Mouse (Mus musculus): Measurements from ENCODE around the gene Col23a1. TPM values are rescaled to one million over a fixed set of nuclear protein-coding genes. Genes with fewer than 3 reads are reported as not detected.

Gene Col23a1
- total RNA-seq, 2 experiments from 2014 or later: 2.0 to 2.1 TPM

DNA sequence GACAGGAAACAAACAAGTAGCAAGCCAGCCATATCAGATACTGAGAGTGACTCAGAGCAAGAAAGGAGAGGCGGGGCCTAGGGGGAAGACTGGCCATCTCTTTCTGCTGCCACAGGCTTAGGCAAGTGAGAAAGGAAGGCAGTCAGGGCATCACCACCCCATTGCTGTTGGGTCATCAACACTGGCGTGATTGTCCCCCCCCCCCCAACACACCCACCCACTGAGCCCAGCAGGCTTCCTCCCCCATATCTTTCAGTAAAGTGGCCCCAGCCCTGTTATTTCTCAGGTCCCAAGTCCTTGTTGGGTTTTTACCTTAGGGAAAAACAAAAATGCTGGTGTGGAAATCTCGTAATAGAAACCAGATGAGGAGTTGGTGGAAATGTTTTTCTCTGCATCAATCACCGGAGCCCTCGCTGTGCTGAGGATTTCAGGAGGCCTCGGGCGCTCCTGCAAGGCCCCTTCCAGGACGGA lies 195.4 kb downstream of the Col23a1 start:
- no peak for DNase-seq

GRCm38 (mm10) chr11:51485775-51486464 lies 196.2 kb downstream of the Col23a1 start:
- no peak for DNase-seq

GRCm38 (mm10) chr11:51488813-51489212 lies 199.1 kb downstream of the Col23a1 start:
- DNase-seq: no peak

DNA sequence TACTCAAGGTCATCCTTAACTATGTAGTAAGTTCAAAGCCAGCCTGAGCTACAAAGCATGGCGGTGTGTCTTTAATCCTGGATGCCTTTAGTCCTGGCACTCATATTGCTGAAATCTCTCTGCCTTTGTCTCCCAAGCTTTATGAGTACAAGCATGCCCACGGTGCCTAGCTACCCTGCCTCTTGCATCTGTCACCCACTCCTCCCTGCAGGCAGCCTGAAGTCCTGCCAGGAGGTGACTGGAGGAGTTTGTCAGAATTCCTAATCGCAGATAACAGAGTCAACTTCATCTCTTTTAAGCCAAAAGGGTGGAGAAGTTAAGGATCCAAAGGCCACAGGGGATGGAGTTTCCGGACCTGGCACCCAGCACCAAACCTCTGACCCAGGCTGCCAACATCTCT lies 203.7 kb downstream of the Col23a1 start:
- DNase-seq: no peak

GRCm38 (mm10) chr11:51494178-51494577 lies 204.5 kb downstream of the Col23a1 start:
- no peak for DNase-seq

GRCm38 (mm10) chr11:51499776-51500175 lies 210.1 kb downstream of the Col23a1 start:
- no peak for DNase-seq

- DNase-seq: no peak
These were observed 212.7 kb downstream of the Col23a1 start for GRCm38 (mm10) chr11:51502431-51502851.

GRCm38 (mm10) chr11:51504946-51505345 lies 215.2 kb downstream of the Col23a1 start:
- DNase-seq: peak in 1 of 2 experiments; percentile 33

GRCm38 (mm10) chr11:51508053-51508452 lies 218.3 kb downstream of the Col23a1 start:
- peak in 1 of 2 experiments; percentile 22 for DNase-seq

GRCm38 (mm10) chr11:51509211-51509610 lies 219.5 kb downstream of the Col23a1 start:
- DNase-seq: no peak

DNA sequence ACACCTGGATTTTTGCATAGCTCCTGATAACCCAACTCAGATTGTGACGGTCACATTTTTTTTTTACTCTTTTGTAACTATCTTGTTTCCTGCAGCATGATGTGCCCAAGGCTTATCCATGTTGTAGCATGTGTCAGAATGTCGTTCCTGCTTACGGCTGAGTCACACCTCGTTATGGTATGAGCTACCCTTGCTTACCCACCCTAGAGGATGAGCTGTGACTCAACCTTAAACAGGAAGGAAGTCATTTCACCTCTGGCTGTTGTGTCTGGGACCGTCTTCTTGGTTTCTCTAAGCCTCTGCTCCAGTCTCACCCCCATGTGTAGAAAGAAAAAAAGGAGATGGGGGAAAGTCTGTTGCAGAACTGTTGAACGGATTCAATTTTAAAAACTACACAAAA lies 223.3 kb downstream of the Col23a1 start:
- DNase-seq: no peak

DNA sequence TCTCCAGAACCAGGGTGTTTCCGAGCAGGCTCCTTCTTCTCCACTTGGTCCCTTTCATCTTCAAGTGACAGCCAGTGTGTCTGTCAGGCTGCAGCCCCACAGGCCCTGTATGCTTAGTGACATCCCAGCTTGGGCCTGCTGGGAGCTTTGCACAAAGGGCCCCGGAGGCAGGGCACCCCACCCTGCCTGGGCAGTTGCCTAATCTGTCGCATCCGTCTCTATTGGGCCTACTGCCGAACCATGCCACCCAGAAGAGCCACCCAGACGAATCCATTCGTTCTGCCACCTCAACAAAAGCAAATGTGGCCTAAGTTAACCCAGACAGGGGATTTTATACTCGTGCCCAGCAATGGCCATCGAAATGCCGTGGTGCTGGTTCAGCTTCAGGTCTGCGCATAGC lies 225.6 kb downstream of the Col23a1 start:
- no peak for DNase-seq

DNA sequence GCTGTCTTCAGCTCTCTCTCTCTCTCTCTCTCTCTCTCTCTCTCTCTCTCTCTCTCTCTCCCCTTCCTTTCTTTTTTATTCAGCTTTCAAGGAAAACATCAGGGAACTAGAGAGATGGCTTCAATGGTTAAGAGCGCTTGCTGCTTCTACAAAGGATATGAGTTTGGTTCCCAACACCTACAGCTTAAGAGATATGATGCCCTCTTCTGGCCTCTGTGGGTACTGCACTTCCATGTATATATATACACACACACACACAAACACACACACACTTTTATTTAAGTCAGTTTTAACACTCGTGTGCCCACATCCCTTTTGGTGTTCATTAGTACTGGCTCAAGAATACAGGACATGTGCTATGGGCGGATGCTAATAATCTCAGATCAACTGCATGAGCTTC lies 228.4 kb downstream of the Col23a1 start:
- no peak for DNase-seq

DNA sequence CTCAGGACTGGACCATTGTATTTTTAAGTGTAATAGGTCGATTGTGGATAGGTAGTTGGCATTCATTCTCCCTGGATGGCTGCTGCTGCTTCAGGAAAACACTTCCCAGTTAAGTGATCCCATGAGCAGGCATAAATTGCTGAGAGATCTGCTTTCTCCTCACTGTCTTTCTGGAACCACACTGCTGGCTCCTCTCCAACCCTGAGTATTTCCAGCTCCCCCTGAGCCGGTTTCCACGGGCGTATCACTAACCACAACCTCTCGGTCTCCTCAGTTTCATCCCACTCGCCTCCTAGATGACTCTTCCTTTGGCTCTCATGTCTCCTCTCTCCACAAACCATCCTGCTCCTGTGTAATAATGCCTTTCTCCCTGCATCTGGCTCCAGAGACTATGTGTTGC lies 228.9 kb downstream of the Col23a1 start:
- DNase-seq: no peak

DNA sequence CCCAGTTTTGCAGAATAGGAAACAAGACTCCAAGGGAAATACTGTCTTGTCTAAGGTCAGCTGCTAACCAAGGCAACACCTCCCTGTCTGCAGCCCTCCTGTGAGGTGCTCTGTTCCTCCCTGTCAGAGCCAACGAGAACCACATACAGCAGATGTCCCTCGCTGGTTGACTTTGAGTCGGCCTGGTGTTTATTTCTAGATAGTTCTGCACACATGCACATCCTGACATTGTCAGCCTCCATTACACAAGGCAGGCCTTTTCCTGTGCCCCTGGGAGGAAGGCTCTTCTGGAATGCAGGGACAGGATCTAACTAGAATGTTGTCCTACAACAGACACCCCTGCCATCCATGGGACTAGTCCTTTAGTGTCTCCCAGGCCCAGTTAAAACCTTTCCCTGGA lies 231.7 kb downstream of the Col23a1 start:
- DNase-seq: no peak

DNA sequence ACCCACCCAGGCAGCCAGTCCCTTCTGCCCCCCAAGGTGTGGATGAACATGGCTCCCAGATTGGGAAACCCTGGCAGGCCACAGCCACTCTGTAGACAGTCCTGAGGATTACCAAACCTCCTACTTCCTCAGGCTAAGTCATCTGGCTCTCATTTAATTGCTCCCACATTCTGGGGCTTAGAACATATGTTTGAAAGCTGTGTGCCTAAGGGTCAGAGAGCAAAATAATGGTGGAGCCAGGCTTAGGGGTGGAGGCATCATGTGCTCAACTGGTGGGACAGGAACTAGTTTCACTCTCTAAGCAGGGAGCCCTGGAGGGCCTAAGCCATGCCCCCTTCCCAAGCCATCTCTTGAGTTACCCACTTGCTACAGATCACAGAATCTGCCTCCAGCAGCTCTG lies 233.5 kb downstream of the Col23a1 start:
- DNase-seq: no peak

- no peak for DNase-seq
These were observed 233.9 kb downstream of the Col23a1 start for GRCm38 (mm10) chr11:51523625-51524024.

- DNase-seq: peak in 1 of 2 experiments; percentile 16
These were observed 237.0 kb downstream of the Col23a1 start for GRCm38 (mm10) chr11:51526631-51527161.

GRCm38 (mm10) chr11:51533128-51533533 lies 243.4 kb downstream of the Col23a1 start:
- no peak for DNase-seq

GRCm38 (mm10) chr11:51534314-51534713 lies 244.6 kb downstream of the Col23a1 start:
- peak; percentile 43 to 85 for DNase-seq

DNA sequence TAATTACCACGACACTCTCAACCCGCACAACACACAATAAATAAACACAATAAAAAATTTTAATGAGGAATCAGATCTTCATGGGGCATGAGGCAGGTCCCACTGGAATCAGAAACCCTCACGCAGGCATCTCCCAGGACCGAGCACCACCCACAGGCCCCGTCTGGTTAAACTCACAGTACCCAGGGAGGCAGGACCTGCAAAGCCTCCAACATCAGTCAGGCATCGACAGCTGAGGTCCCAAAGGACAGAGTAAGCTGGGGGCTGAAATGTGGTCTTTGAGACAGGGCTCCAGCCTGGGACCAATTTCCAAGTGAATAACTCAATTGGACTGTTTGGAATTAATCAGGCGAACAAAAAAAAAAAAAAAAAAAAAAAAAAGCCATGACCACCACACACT lies 248.7 kb downstream of the Col23a1 start:
- DNase-seq: no peak

GRCm38 (mm10) chr11:51538919-51539758 lies 249.4 kb downstream of the Col23a1 start:
- DNase-seq: no peak

- DNase-seq: peak; percentile 94 to 98
These were observed 250.1 kb downstream of the Col23a1 start for GRCm38 (mm10) chr11:51539759-51540282.

Measured in heart, adult 18-20 months (tissue).